Mouse (Mus musculus): ENCODE results near the gene Gm49361. TPM values are rescaled to one million over a fixed set of nuclear protein-coding genes. Genes with fewer than 3 reads are reported as not detected.
"Not testable (repeated sequence)": the region's sequence is repeated elsewhere in the genome, so short reads cannot be mapped to it uniquely, and the experiment has no call there.

Gm49361 gene
- polyA plus RNA-seq, 1 experiment from 2014 or later: not detected

DNA sequence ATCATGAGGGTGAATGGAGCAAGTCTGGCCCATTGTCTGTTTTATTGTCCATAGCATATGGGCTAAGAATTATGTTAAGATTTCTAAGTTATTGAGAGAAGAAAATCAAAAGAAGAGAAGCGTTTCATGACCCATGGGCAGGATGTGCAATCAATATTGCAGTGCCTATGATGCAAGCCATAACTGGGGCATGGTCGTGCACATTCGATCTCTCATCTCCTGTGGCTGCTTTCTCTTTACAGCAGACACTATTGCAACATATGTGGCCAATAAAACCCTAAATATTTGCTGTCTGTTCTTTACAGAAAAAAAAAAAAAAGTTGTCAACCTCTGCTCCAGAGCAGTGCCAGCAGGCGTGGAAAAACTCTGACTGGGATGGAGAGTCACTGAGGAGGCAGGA lies 10.2 kb upstream of the Gm49361 start:
- ATAC-seq (ENCODE audit: low FRiP score, low TSS enrichment): no peak
- H3K4me2 ChIP-seq (replicated peaks; ENCODE audit: low read depth, low read length): no peak overlapping the region
- no peaks in the 10 kb centered on the region for H3K36me3 ChIP-seq (ENCODE audit: insufficient read depth, low read length)
- no peak overlapping the region for H3K27ac ChIP-seq (ENCODE audit: low read length)
- no peaks in the 10 kb centered on the region for H3K27me3 ChIP-seq (ENCODE audit: insufficient read depth, low read length)
- no peak overlapping the region for H3K4me3 ChIP-seq (ENCODE audit: low read length)
- no peak overlapping the region for H3K9ac ChIP-seq (replicated peaks; ENCODE audit: low read length)
- H3K4me1 ChIP-seq (ENCODE audit: insufficient read depth, low read length): peaks cover 19% of the 10 kb centered on the region
- H3K9me3 ChIP-seq (ENCODE audit: low read length): no peaks in the 10 kb centered on the region
- 81% methylated on average over 4 of the region's 4 CpGs for WGBS

DNA sequence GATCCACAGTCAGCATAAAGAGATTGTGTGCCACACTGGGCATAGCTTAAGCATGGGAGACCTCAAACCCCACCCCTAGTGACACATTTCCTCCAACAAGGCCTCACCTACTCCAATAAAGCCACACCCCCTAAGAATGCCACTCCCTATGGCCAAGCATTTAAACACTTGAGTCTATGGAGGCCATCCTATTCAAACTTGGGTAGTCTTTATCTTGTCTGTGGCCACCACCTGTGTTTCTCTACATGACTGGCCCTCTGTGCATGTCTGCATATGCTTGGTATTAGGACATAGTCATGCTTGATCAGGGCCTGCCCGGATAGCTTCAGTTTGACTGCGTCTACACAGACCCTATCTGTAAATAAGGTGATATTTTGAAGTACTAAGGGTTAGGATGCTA lies 9.8 kb upstream of the Gm49361 start:
- no peak overlapping the region for H3K4me3 ChIP-seq (ENCODE audit: low read length)
- H3K27me3 ChIP-seq (ENCODE audit: insufficient read depth, low read length): no peaks in the 10 kb centered on the region
- no peaks in the 10 kb centered on the region for H3K9me3 ChIP-seq (ENCODE audit: low read length)
- 90% methylated on average over 2 of the region's 2 CpGs for WGBS
- ATAC-seq (ENCODE audit: low FRiP score, low TSS enrichment): no peak
- H3K4me2 ChIP-seq (replicated peaks; ENCODE audit: low read depth, low read length): no peak overlapping the region
- H3K4me1 ChIP-seq (ENCODE audit: insufficient read depth, low read length): peaks cover 16% of the 10 kb centered on the region
- H3K27ac ChIP-seq (ENCODE audit: low read length): no peak overlapping the region
- H3K9ac ChIP-seq (replicated peaks; ENCODE audit: low read length): no peak overlapping the region
- no peaks in the 10 kb centered on the region for H3K36me3 ChIP-seq (ENCODE audit: insufficient read depth, low read length)

- no peak overlapping the region for H3K4me3 ChIP-seq (ENCODE audit: low read length)
- H3K9ac ChIP-seq (replicated peaks; ENCODE audit: low read length): 0 out of 2 replicates have a peak overlapping the region, but pooled peaks have one; percentile 3
- H3K27me3 ChIP-seq (ENCODE audit: insufficient read depth, low read length): no peaks in the 10 kb centered on the region
- no peaks in the 10 kb centered on the region for H3K36me3 ChIP-seq (ENCODE audit: insufficient read depth, low read length)
- no peaks in the 10 kb centered on the region for H3K9me3 ChIP-seq (ENCODE audit: low read length)
- H3K4me2 ChIP-seq (replicated peaks; ENCODE audit: low read depth, low read length): no peak overlapping the region
- H3K27ac ChIP-seq (ENCODE audit: low read length): peak overlapping the region; percentile 21
- 50% methylated on average over 9 of the region's 9 CpGs for WGBS
- ATAC-seq (ENCODE audit: low FRiP score, low TSS enrichment): no peak
- 0 out of 2 replicates have a peak, but pooled peaks cover 7% of the 10 kb centered on the region for H3K4me1 ChIP-seq (ENCODE audit: insufficient read depth, low read length)
Measured at GRCm38 (mm10) chr14:57753351-57753992, 7.6 kb upstream of the Gm49361 start.

DNA sequence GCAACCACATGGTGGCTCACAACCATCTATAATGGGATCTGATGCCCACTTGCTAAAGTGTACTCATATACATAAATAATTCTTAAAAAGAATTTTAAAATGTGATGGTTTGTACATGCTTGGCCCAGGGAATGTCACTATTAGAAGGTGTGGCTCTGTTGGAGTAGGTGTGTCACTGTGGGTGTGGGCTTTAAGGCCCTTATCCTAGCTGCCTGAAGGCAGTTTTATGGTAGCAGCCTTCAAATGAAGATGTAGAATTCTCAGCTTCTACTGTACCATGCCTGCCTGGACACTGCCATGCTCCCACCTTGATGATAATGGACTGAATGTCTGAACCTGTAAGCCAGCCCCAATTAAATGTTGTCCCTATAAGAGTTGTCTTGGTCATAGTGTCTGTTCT lies 5.1 kb upstream of the Gm49361 start:
- H3K4me2 ChIP-seq (replicated peaks; ENCODE audit: low read depth, low read length); H3K9ac ChIP-seq (replicated peaks; ENCODE audit: low read length); H3K27ac ChIP-seq (ENCODE audit: low read length); ATAC-seq (ENCODE audit: low FRiP score, low TSS enrichment); H3K4me3 ChIP-seq (ENCODE audit: low read length); H3K27me3 ChIP-seq (ENCODE audit: insufficient read depth, low read length); H3K36me3 ChIP-seq (ENCODE audit: insufficient read depth, low read length); H3K9me3 ChIP-seq (ENCODE audit: low read length): not testable (repeated sequence)
- H3K4me1 ChIP-seq (ENCODE audit: insufficient read depth, low read length): peaks cover 20% of the 10 kb centered on the region

DNA sequence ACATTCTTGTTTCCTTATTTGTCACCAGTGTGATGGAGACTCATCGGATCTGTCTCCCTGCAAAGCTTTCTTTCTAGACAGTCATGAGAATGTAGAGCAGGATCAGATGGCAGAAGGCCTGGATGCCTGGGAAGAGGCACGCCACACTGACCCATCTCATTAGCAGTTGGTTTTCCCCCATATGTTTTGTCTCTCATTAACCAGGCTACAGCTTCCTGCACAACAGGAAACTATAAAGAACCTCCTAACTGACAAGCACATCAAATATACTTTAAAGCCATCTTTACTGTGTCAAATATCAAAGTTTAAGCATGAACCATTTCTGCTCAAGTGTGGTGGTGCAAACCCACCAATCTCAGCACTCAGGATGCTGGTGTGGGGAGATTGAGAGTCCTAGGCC lies 3.6 kb upstream of the Gm49361 start:
- Histone ChIP-seq H3K27ac (ENCODE audit: low read length) (no peak overlapping the region), H3K27me3 (ENCODE audit: insufficient read depth, low read length) (no peaks in the 10 kb centered on the region), H3K4me2 (replicated peaks; ENCODE audit: low read depth, low read length) (no peak overlapping the region), H3K4me3 (ENCODE audit: low read length) (no peak overlapping the region), H3K36me3 (ENCODE audit: insufficient read depth, low read length) (no peaks in the 10 kb centered on the region), H3K4me1 (ENCODE audit: insufficient read depth, low read length) (peaks cover 20% of the 10 kb centered on the region), H3K9me3 (ENCODE audit: low read length) (no peaks in the 10 kb centered on the region), H3K9ac (replicated peaks; ENCODE audit: low read length) (no peak overlapping the region)
- 43% methylated on average over 2 of the region's 2 CpGs for WGBS
- no peak for ATAC-seq (ENCODE audit: low FRiP score, low TSS enrichment)

DNA sequence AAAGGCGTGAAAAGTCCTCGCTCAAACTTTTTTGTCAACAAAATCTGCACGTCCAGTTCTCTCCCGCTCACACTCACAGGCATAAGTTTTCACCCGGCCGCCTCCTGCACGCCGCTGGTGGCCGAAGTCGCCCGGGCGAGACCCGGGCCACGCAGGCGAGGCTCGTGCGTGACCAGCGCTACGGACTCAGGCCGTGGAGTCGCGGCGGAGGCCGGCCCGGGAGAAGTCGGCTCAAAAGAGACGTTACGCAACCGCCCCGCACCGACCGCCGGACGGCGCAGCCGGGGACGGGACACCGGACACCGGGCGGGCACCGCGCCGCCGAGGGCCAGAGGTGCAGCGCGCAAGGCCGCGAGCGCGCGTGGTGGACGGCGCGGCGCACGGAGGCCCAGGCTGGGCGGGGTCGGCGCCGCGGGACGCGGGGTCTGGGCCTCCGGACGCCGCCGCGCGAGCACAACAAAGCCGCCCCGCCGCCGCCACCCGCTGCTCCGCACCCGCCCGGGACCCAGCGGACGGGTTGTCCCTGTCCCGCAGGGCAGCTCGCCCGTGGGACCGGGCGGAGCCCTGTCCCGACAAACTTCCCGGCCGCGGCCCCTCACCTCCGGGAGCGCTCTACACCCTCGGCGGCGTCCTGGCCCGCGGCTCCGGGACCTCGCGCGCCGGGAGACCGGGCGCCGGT lies 473 bp downstream of the Gm49361 start:
- peak; percentile 64 for ATAC-seq (ENCODE audit: low FRiP score, low TSS enrichment)
- peak overlapping the region; percentile 95 for H3K4me3 ChIP-seq (ENCODE audit: low read length)
- WGBS: under 1% methylated on average over 79 of the region's 103 CpGs

GRCm38 (mm10) chr14:57744547-57744946 lies 1.4 kb downstream of the Gm49361 start:
- H3K36me3 ChIP-seq (ENCODE audit: insufficient read depth, low read length): no peaks in the 10 kb centered on the region
- peak overlapping the region; percentile 82 for H3K4me2 ChIP-seq (replicated peaks; ENCODE audit: low read depth, low read length)
- ATAC-seq (ENCODE audit: low FRiP score, low TSS enrichment): no peak
- peak overlapping the region; percentile 48 for H3K9ac ChIP-seq (replicated peaks; ENCODE audit: low read length)
- H3K4me1 ChIP-seq (ENCODE audit: insufficient read depth, low read length): peaks cover 36% of the 10 kb centered on the region
- H3K4me3 ChIP-seq (ENCODE audit: low read length): peak overlapping the region; percentile 95
- no peaks in the 10 kb centered on the region for H3K9me3 ChIP-seq (ENCODE audit: low read length)
- no peaks in the 10 kb centered on the region for H3K27me3 ChIP-seq (ENCODE audit: insufficient read depth, low read length)
- WGBS: 1% methylated on average over 8 of the region's 8 CpGs
- H3K27ac ChIP-seq (ENCODE audit: low read length): 0 out of 2 replicates have a peak overlapping the region, but pooled peaks have one; percentile 20

More for the DNA sequence above, 473 bp downstream of the Gm49361 start:
- H3K27me3 ChIP-seq (ENCODE audit: insufficient read depth, low read length): no peaks in the 10 kb centered on the region
- H3K9ac ChIP-seq (replicated peaks; ENCODE audit: low read length): peak overlapping the region; percentile 98
- H3K9me3 ChIP-seq (ENCODE audit: low read length): no peaks in the 10 kb centered on the region
- H3K4me2 ChIP-seq (replicated peaks; ENCODE audit: low read depth, low read length): peak overlapping the region; percentile 82
- no peaks in the 10 kb centered on the region for H3K36me3 ChIP-seq (ENCODE audit: insufficient read depth, low read length)
- peaks cover 36% of the 10 kb centered on the region for H3K4me1 ChIP-seq (ENCODE audit: insufficient read depth, low read length)
- peak overlapping the region; percentile 95 for H3K27ac ChIP-seq (ENCODE audit: low read length)

DNA sequence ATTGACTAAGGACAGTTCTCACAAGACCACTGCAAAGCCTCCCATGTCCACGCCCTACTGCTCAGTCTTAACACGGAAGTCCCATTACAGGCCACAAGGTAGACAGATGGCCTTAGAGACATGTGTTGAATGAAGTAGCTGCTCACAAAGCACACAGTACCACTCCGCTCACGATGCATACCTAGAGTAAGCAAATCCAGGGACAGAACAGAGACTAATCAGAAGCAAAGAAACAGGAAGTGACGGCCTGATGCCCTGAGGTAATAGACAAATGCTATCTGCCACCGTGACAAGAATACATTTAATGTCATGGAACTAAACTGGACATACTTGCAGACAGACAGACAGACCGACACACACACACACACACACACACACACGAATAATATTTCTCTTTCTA lies 5.3 kb downstream of the Gm49361 start:
- Histone ChIP-seq H3K4me3 (ENCODE audit: low read length) (no peak overlapping the region), H3K9me3 (ENCODE audit: low read length) (no peaks in the 10 kb centered on the region), H3K27ac (ENCODE audit: low read length) (no peak overlapping the region), H3K27me3 (ENCODE audit: insufficient read depth, low read length) (no peaks in the 10 kb centered on the region), H3K9ac (replicated peaks; ENCODE audit: low read length) (no peak overlapping the region), H3K4me1 (ENCODE audit: insufficient read depth, low read length) (peaks cover 41% of the 10 kb centered on the region), H3K36me3 (ENCODE audit: insufficient read depth, low read length) (no peaks in the 10 kb centered on the region), H3K4me2 (replicated peaks; ENCODE audit: low read depth, low read length) (no peak overlapping the region)
- whole genome bisulfite sequencing: 87% methylated on average over 8 of the region's 8 CpGs
- ATAC-seq (ENCODE audit: low FRiP score, low TSS enrichment): no peak

- ATAC-seq (ENCODE audit: low FRiP score, low TSS enrichment): 0 out of 2 replicates have a peak, but pooled peaks have one; percentile 14
- Histone ChIP-seq H3K4me2 (replicated peaks; ENCODE audit: low read depth, low read length) (no peak overlapping the region), H3K27me3 (ENCODE audit: insufficient read depth, low read length) (no peaks in the 10 kb centered on the region), H3K36me3 (ENCODE audit: insufficient read depth, low read length) (0 out of 2 replicates have a peak, but pooled peaks cover 7% of the 10 kb centered on the region), H3K9me3 (ENCODE audit: low read length) (no peaks in the 10 kb centered on the region), H3K4me3 (ENCODE audit: low read length) (no peak overlapping the region), H3K4me1 (ENCODE audit: insufficient read depth, low read length) (peaks cover 45% of the 10 kb centered on the region), H3K9ac (replicated peaks; ENCODE audit: low read length) (no peak overlapping the region), H3K27ac (ENCODE audit: low read length) (no peak overlapping the region)
Measured at GRCm38 (mm10) chr14:57737089-57737488, 8.8 kb downstream of the Gm49361 start.

DNA sequence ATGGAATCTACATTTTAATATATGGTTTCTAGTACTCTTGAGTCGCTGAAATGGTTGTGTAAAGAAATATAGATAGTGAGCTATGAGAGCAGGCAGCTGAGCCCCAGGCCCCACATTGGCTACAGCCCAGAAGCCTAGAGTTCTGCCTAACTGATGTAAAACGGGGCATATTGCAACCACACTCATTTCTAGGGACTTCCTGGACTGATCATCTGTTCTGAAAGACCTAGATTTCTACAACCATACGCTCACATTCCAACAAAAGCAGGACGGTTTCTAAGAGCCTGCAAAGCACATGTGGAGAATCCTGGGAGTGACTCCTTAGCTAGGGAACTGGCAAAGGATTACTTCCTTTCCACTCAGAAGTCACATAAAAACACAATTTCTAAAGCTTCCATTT lies 9.8 kb downstream of the Gm49361 start:
- Histone ChIP-seq H3K4me3 (ENCODE audit: low read length) (no peak overlapping the region), H3K9ac (replicated peaks; ENCODE audit: low read length) (no peak overlapping the region), H3K4me1 (ENCODE audit: insufficient read depth, low read length) (peaks cover 43% of the 10 kb centered on the region), H3K36me3 (ENCODE audit: insufficient read depth, low read length) (peaks cover 11% of the 10 kb centered on the region; the same call in 1 of the 2 replicates), H3K4me2 (replicated peaks; ENCODE audit: low read depth, low read length) (no peak overlapping the region), H3K9me3 (ENCODE audit: low read length) (no peaks in the 10 kb centered on the region), H3K27ac (ENCODE audit: low read length) (no peak overlapping the region), H3K27me3 (ENCODE audit: insufficient read depth, low read length) (no peaks in the 10 kb centered on the region)
- WGBS: 62% methylated on average over 4 of the region's 4 CpGs
- ATAC-seq (ENCODE audit: low FRiP score, low TSS enrichment): no peak

Data from kidney, embryonic 16.5 days (tissue).